Comparison of ENCODE assay signal across 8 mouse cellular contexts in the genomic region with DNA sequence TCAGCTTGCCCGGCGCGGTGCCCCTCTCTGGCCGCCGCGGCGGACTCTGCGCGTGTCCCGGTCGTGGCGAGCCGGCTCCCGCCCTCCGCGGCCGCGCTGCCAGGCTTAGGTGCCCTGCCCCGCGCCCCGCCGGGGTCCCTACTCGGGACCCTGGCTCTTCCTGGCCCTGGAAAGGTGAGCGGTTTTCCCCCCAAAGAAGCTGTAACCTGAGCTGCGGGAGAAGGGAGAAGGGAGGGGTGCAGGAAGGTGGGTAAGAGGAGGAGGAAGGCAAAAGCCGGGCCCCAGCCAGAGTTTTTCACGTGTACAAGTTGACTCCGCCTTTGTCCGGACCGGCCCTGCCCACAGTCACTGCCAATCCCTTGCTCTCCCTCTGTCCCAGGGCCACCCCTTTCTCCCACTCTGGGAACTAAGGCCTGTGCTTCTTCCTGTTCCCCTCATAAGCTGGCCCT. TPM values are rescaled to one million over a fixed set of nuclear protein-coding genes. Genes with fewer than 3 reads are reported as not detected.
A peak's percentile ranks its signal among the peaks of the same experiment; 100 is the strongest.
DNase-seq lines count a peak whose midpoint lies in the region; ATAC-seq and TF ChIP-seq lines count a peak whose summit lies in the region.

Gene Cdk18 (minus strand): TSS at position 269 of the 449 bp plus-strand sequence.

- peak within 1 kb of the TSS; percentile 97 for H3K4me2 ChIP-seq in lung, embryonic 14.5 days

- no peaks in the 10 kb centered on the region for H3K9me3 ChIP-seq in MEL (replicated peaks; ENCODE audit: insufficient read depth, low read length)
- no peaks in the 10 kb centered on the region for H3K9me3 ChIP-seq in lung, embryonic 14.5 days (ENCODE audit: low read depth, low read length)

- peaks cover 0 to 15% of the 10 kb centered on the region in 2 experiments; a peak in 2 of 4 replicates for H3K4me1 ChIP-seq in MEL (ENCODE audit: control insufficient read depth in 1 of 2, insufficient read depth in 2 of 2, low read length in 2 of 2)
- 0 out of 2 replicates have a peak, but pooled peaks cover 10% of the 10 kb centered on the region for H3K4me1 ChIP-seq in lung, embryonic 14.5 days (ENCODE audit: insufficient read depth)

- H3K27me3 ChIP-seq in MEL (ENCODE audit: control insufficient read depth in 1 of 2, insufficient read depth in 2 of 2, low read length in 2 of 2) = no peaks in the 10 kb centered on the region
- H3K27me3 ChIP-seq in lung, embryonic 14.5 days (ENCODE audit: insufficient read depth, low read length) = no peaks in the 10 kb centered on the region

- H3K4me3 ChIP-seq in MEL (ENCODE audit: control insufficient read depth in 1 of 2, insufficient read depth in 1 of 2, low read depth in 2 of 2, low read length in 2 of 2) = peak within 1 kb of the TSS; percentile 60 to 87
- H3K4me3 ChIP-seq in lung, embryonic 14.5 days (ENCODE audit: low read depth, low read length) = peak within 1 kb of the TSS; percentile 63

- no peak within 1 kb of the TSS for H3K27ac ChIP-seq in MEL (ENCODE audit: control insufficient read depth, low read depth, low read length)
- 0 out of 2 replicates have a peak within 1 kb of the TSS, but pooled peaks have one; percentile 30 for H3K27ac ChIP-seq in lung, embryonic 14.5 days (ENCODE audit: low read depth)

- intact Hi-C loops in heart, postnatal 14 days (cut with DNase I) = no loop called here

- WGBS in large intestine, adult 2 months = under 1% methylated on average over 30 of the region's 30 CpGs
- under 1% methylated on average over 30 of the region's 30 CpGs for WGBS in lung, embryonic 14.5 days

- peak; percentile 93 for ATAC-seq in lung, embryonic 14.5 days (ENCODE audit: insufficient read depth)
- ATAC-seq in inflammation-experienced regulatory T-cells, adult 6 months = no peak

- no peaks in the 10 kb centered on the region; the same call in 1 of the 2 replicates for H3K79me2 ChIP-seq in MEL (ENCODE audit: control insufficient read depth, insufficient read depth, low read length, poor library complexity)

- DNase-seq in MEL (ENCODE audit: low read depth, low spot score) = peak; percentile 82
- peak; percentile 77 for DNase-seq in adrenal gland, postnatal 25 days
- DNase-seq in fibroblast of lung, adult 2 months (ENCODE audit: low read depth) = peak; percentile 48
- peak; percentile 62 to 73 for DNase-seq in heart, postnatal 14 days
- DNase-seq in large intestine, adult 2 months (ENCODE audit: low read depth, low spot score) = peak; percentile 47
- DNase-seq in lung, embryonic 14.5 days = peak; percentile 85
- DNase-seq in ovary, postnatal 14 days (ENCODE audit: low spot score) = peak; percentile 36

- peak in 1 of 2 experiments; percentile 28; a peak in 1 of 4 replicates for TF ChIP-seq POLR2A in MEL (IDR thresholded peaks at IDR 0.05; ENCODE audit: control insufficient read depth in 1 of 2, insufficient read depth in 1 of 2, low read depth in 1 of 2, low read length in 2 of 2, poor library complexity in 1 of 2)

- H3K9ac ChIP-seq in MEL (ENCODE audit: control insufficient read depth, low read depth, low read length, poor library complexity, severe bottlenecking) = peak within 1 kb of the TSS; percentile 71
- peak within 1 kb of the TSS; percentile 60 for H3K9ac ChIP-seq in lung, embryonic 14.5 days

- no peaks in the 10 kb centered on the region for H3K36me3 ChIP-seq in MEL (ENCODE audit: control insufficient read depth in 1 of 2, insufficient read depth in 2 of 2, low read length in 2 of 2)
- H3K36me3 ChIP-seq in lung, embryonic 14.5 days (ENCODE audit: insufficient read depth) = no peaks in the 10 kb centered on the region

- TF ChIP-seq EP300 in MEL (IDR thresholded peaks at IDR 0.05; ENCODE audit: low read depth in 1 of 2, low read length in 2 of 2) = no peak

- no peak for TF ChIP-seq CTCF in MEL (IDR thresholded peaks at IDR 0.05 in 2 of 3, conservative IDR thresholded peaks at IDR 0.05 in 1 of 3; ENCODE audit: control insufficient read depth in 1 of 3, insufficient read depth in 1 of 3, low read depth in 2 of 3, low read length in 3 of 3, poor library complexity in 1 of 3, severe bottlenecking in 1 of 3)
- no peak for TF ChIP-seq CTCF in lung, embryonic 14.5 days (IDR thresholded peaks at IDR 0.05; ENCODE audit: low read depth)

- TF ChIP-seq RAD21 in MEL (IDR thresholded peaks at IDR 0.05; ENCODE audit: low read depth, low read length) = no peak

TF ChIP-seq in MEL, 35 proteins besides CTCF, POLR2A, EP300 and RAD21:
- TF ChIP-seq MXI1 (IDR thresholded peaks at IDR 0.05; ENCODE audit: low read depth, low read length) = peak; percentile 64
- TF ChIP-seq ELF1 (IDR thresholded peaks at IDR 0.05; ENCODE audit: low read depth, low read length) = peak; percentile 45; the same call in 1 of the 2 replicates
- TF ChIP-seq BHLHE40 (IDR thresholded peaks at IDR 0.05; ENCODE audit: borderline replicate concordance, low read depth, low read length) = 0 out of 2 replicates have a peak, but pooled peaks have one; percentile 6
- no peak for TF ChIP-seq POLR2AphosphoS2 (IDR thresholded peaks at IDR 0.05; ENCODE audit: low read length)
- peak; percentile 73 for TF ChIP-seq MAX (IDR thresholded peaks at IDR 0.05; ENCODE audit: low read length)
- no peak for TF ChIP-seq TCF12 (IDR thresholded peaks at IDR 0.05; ENCODE audit: low read depth, low read length)
- TF ChIP-seq NRF1 (IDR thresholded peaks at IDR 0.05; ENCODE audit: insufficient read depth, low read depth, low read length, poor library complexity, severe bottlenecking) = no peak
- TF ChIP-seq SIN3A (IDR thresholded peaks at IDR 0.05; ENCODE audit: low read length) = peak; percentile 44; the same call in 1 of the 2 replicates
- peak; percentile 38; the same call in 1 of the 2 replicates for TF ChIP-seq NELFE (IDR thresholded peaks at IDR 0.05; ENCODE audit: low read depth, low read length)
TF ChIP-seq in MEL: peak in this region for 6.

RNA-seq across cellular contexts. Expression of gene Cdk18, which starts in this region (rescaled TPM):
- total RNA-seq in MEL (2012; rRNA removed) = 0.56 and 1.3 TPM in 2 replicates
- 10 to 100 TPM in 1 of 2 experiments, not detected in 1; 15.7 TPM for polyA plus RNA-seq in MEL (2012; ENCODE audit: insufficient read depth in 1 of 2, insufficient read length in 2 of 2, low read depth in 1 of 2, low replicate concordance in 2 of 2, missing spikeins in 1 of 2)
- 16.5 and 18.0 TPM in 2 replicates for total RNA-seq in adrenal gland, postnatal 25 days (2021)
- total RNA-seq in heart, postnatal 14 days (2021) = 10 to 100 TPM in 1 of 2 experiments, 1 to 10 TPM in 1; 9.9 to 12.5 TPM
- 63.6 and 113 TPM in 2 replicates for polyA plus RNA-seq in large intestine, adult 2 months (2012; rRNA removed)
- 7.3 and 8.0 TPM in 2 replicates for polyA plus RNA-seq in lung, embryonic 14.5 days (2014; fragmentation: Nextera tagmentation; extraction: Ambion mirVana)
- not detected for polyA plus RNA-seq in inflammation-experienced regulatory T-cells, adult 6 months (2017; shearing (Covaris generic))
